Mouse (Mus musculus) T-cell, adult 2 months (primary cell): ENCODE data around the gene Nell2.

ENCODE experiments used
- DNase-seq: peaks from one replicate; pipeline ENCODE4 v3.0.0; 2022; ENCODE audit warnings: low spot score

Nell2 gene

GRCm38 (mm10) chr15:95473976-95474375 lies 54.4 kb downstream of the Nell2 start:
- DNase-seq = no peak

GRCm38 (mm10) chr15:95467195-95467594 lies 61.2 kb downstream of the Nell2 start:
- no peak for DNase-seq

GRCm38 (mm10) chr15:95460041-95460566 lies 68.3 kb downstream of the Nell2 start:
- no peak for DNase-seq

GRCm38 (mm10) chr15:95444586-95444985 lies 83.8 kb downstream of the Nell2 start:
- DNase-seq = no peak

- DNase-seq = no peak
Measured at GRCm38 (mm10) chr15:95437740-95438139, 90.6 kb downstream of the Nell2 start.

- no peak for DNase-seq
Measured at GRCm38 (mm10) chr15:95436261-95436660, 92.1 kb downstream of the Nell2 start.

- DNase-seq = no peak
Measured at GRCm38 (mm10) chr15:95431156-95431799, 97.1 kb downstream of the Nell2 start.

GRCm38 (mm10) chr15:95430000-95430399 lies 98.4 kb downstream of the Nell2 start:
- no peak for DNase-seq

- no peak for DNase-seq
Measured at GRCm38 (mm10) chr15:95428003-95428663, 100.2 kb downstream of the Nell2 start.

GRCm38 (mm10) chr15:95425085-95425484 lies 103.3 kb downstream of the Nell2 start:
- no peak for DNase-seq

GRCm38 (mm10) chr15:95422226-95422950 lies 106.0 kb downstream of the Nell2 start:
- no peak for DNase-seq

- no peak for DNase-seq
Measured at GRCm38 (mm10) chr15:95418641-95419040, 109.7 kb downstream of the Nell2 start.

- DNase-seq = no peak
Measured at GRCm38 (mm10) chr15:95411949-95412741, 116.2 kb downstream of the Nell2 start.

GRCm38 (mm10) chr15:95410213-95410843 lies 118.0 kb downstream of the Nell2 start:
- DNase-seq = no peak

- DNase-seq = no peak
Measured at GRCm38 (mm10) chr15:95390347-95390746, 138.0 kb downstream of the Nell2 start.

GRCm38 (mm10) chr15:95388950-95389349 lies 139.4 kb downstream of the Nell2 start:
- DNase-seq = no peak

GRCm38 (mm10) chr15:95380859-95381258 lies 147.5 kb downstream of the Nell2 start:
- no peak for DNase-seq

- DNase-seq = no peak
Measured at GRCm38 (mm10) chr15:95370720-95371395, 157.5 kb downstream of the Nell2 start.

- DNase-seq = no peak
Measured at GRCm38 (mm10) chr15:95368185-95368584, 160.2 kb downstream of the Nell2 start.

GRCm38 (mm10) chr15:95366506-95366905 lies 161.9 kb downstream of the Nell2 start:
- DNase-seq = no peak

- no peak for DNase-seq
Measured at GRCm38 (mm10) chr15:95354806-95355205, 173.6 kb downstream of the Nell2 start.
